Comparison of ENCODE assay signal across 10 mouse cellular contexts in genomic region chr5:147294121-147294520, GRCm38 (mm10). TPM values are rescaled to one million over a fixed set of nuclear protein-coding genes. Genes with fewer than 3 reads are reported as not detected.
DNase-seq lines count a peak whose midpoint lies in the region; ATAC-seq and TF ChIP-seq lines count a peak whose summit lies in the region.
"Had no signal": no experiment of that assay in that cellular context is flagged by ENCODE, and none has a peak within 500 bp of the region (broad histone marks: within the 10 kb centered on the region; RNA-seq: fewer than 3 reads in every experiment).

No protein-coding gene starts in this region.

- WGBS in kidney, adult 2 months, result 25% methylated on average over 20 of the region's 20 CpGs
- 10% methylated on average over 20 of the region's 20 CpGs for WGBS in liver, adult 2 months
- 12% methylated on average over 20 of the region's 20 CpGs for WGBS in midbrain, embryonic 13.5 days

- ATAC-seq in midbrain, embryonic 13.5 days, result no peak

- peak; percentile 36; the same call in 1 of the 2 replicates for TF ChIP-seq CTCF in kidney, adult 2 months (conservative IDR thresholded peaks at IDR 0.05; ENCODE audit: insufficient read depth, insufficient read length, low read depth, low read length)
- TF ChIP-seq CTCF in CH12.LX (conservative IDR thresholded peaks at IDR 0.05 in 1 of 2, IDR thresholded peaks at IDR 0.05 in 1 of 2; ENCODE audit: low read depth in 2 of 2, low read length in 2 of 2), result peak in 1 of 2 experiments; percentile 78; a peak in 2 of 4 replicates
- peak; percentile 60 for TF ChIP-seq CTCF in liver, adult 2 months (IDR thresholded peaks at IDR 0.05; ENCODE audit: low read depth, low read length)

- H3K9me3 ChIP-seq in CH12.LX (replicated peaks; ENCODE audit: low read length), result no peaks in the 10 kb centered on the region
- H3K9me3 ChIP-seq in midbrain, embryonic 13.5 days, result no peaks in the 10 kb centered on the region
- H3K9me3 ChIP-seq: heart, embryonic 12.5 days had no signal

- dilution Hi-C loops in CH12.LX (cut with MboI; ENCODE audit: extremely low pct_ligation_motif_present, extremely low pct_unique_long_range_greater_than_20kb, low sequenced_read_pairs), result no loop called here

- H3K4me1 ChIP-seq in kidney, adult 2 months (ENCODE audit: control insufficient read depth, insufficient read depth, low read length), result no peaks in the 10 kb centered on the region
- H3K4me1 ChIP-seq in CH12.LX (ENCODE audit: control insufficient read depth in 1 of 2, insufficient read depth in 2 of 2), result peaks cover 3 to 9% of the 10 kb centered on the region in 2 experiments; a peak in 2 of 4 replicates
- no peaks in the 10 kb centered on the region; the same call in 1 of the 2 replicates for H3K4me1 ChIP-seq in liver, adult 2 months (ENCODE audit: control insufficient read depth, insufficient read depth, low read length)
- H3K4me1 ChIP-seq in midbrain, embryonic 13.5 days (replicated peaks), result peaks cover 1% of the 10 kb centered on the region

- no peaks in the 10 kb centered on the region for H3K27me3 ChIP-seq in kidney, adult 2 months (replicated peaks; ENCODE audit: control insufficient read depth, insufficient read depth, low read length)
- peaks cover 35% of the 10 kb centered on the region for H3K27me3 ChIP-seq in CH12.LX (replicated peaks)
- peaks cover 10% of the 10 kb centered on the region; the same call in 1 of the 2 replicates for H3K27me3 ChIP-seq in liver, adult 2 months (ENCODE audit: control insufficient read depth, insufficient read depth, low read length)
- peaks cover 82% of the 10 kb centered on the region for H3K27me3 ChIP-seq in midbrain, embryonic 13.5 days

- no peak for DNase-seq in kidney, adult 2 months
- DNase-seq in kidney, adult 11 months, result no peak
- DNase-seq in CH12.LX (ENCODE audit: extremely low read depth), result peak; percentile 23
- peak; percentile 21 for DNase-seq in MN1 (ENCODE audit: low spot score)
- DNase-seq in liver, adult 2 months (ENCODE audit: extremely low read depth, low read depth, low spot score), result peak; percentile 28
- DNase-seq in adipocyte (ENCODE audit: low spot score), result no peak

- no peak overlapping the region for H3K4me3 ChIP-seq in kidney, adult 2 months (ENCODE audit: insufficient read depth, low read depth, low read length)
- no peak overlapping the region for H3K4me3 ChIP-seq in CH12.LX (replicated peaks in 1 of 3; ENCODE audit: low read depth in 2 of 3, low read length in 2 of 3, poor library complexity in 1 of 3)
- H3K4me3 ChIP-seq in liver, adult 2 months (ENCODE audit: insufficient read depth, low read depth, low read length), result no peak overlapping the region
- no peak overlapping the region for H3K4me3 ChIP-seq in midbrain, embryonic 13.5 days (replicated peaks)
- H3K4me3 ChIP-seq: heart, embryonic 12.5 days; limb, embryonic 12.5 days had no signal

- no peak for TF ChIP-seq EP300 in CH12.LX (IDR thresholded peaks at IDR 0.05; ENCODE audit: low read length)

- TF ChIP-seq POLR2A in kidney, adult 2 months (IDR thresholded peaks at IDR 0.05; ENCODE audit: low read depth, low read length), result no peak
- TF ChIP-seq POLR2A in CH12.LX (IDR thresholded peaks at IDR 0.05; ENCODE audit: low read depth, low read length), result no peak
- TF ChIP-seq POLR2A in liver, adult 2 months (IDR thresholded peaks at IDR 0.05; ENCODE audit: extremely low read depth, insufficient read depth, low read length), result no peak

- in situ Hi-C loops in CH12.LX (cut with MboI; ENCODE audit: low pct_ligation_motif_present, low pct_unique_long_range_greater_than_20kb, low sequenced_read_pairs), result no loop called here

- no peaks in the 10 kb centered on the region for H3K79me2 ChIP-seq in CH12.LX (replicated peaks; ENCODE audit: control insufficient read depth, extremely low read depth, insufficient read depth, poor library complexity, severe bottlenecking)
- no peaks in the 10 kb centered on the region for H3K79me2 ChIP-seq in liver, adult 2 months (ENCODE audit: control insufficient read depth, insufficient read depth, low read length)

- no peak overlapping the region for H3K27ac ChIP-seq in kidney, adult 2 months (ENCODE audit: insufficient read depth, low read depth, low read length)
- no peak overlapping the region for H3K27ac ChIP-seq in CH12.LX (ENCODE audit: insufficient read depth, low read depth)
- no peak overlapping the region for H3K27ac ChIP-seq in liver, adult 2 months (replicated peaks; ENCODE audit: insufficient read depth, low read depth, low read length)
- H3K27ac ChIP-seq in midbrain, embryonic 13.5 days, result no peak overlapping the region
- H3K27ac ChIP-seq: limb, embryonic 12.5 days had no signal

- peak; percentile 66 for TF ChIP-seq RAD21 in CH12.LX (IDR thresholded peaks at IDR 0.05; ENCODE audit: low read depth, low read length)

- H3K9ac ChIP-seq in CH12.LX (ENCODE audit: insufficient read depth, low read depth), result no peak overlapping the region
- H3K9ac ChIP-seq in liver, adult 2 months (ENCODE audit: low read depth, low read length), result no peak overlapping the region
- no peak overlapping the region for H3K9ac ChIP-seq in midbrain, embryonic 13.5 days (replicated peaks)
- H3K9ac ChIP-seq: heart, embryonic 12.5 days; limb, embryonic 12.5 days had no signal

- H3K36me3 ChIP-seq in kidney, adult 2 months (ENCODE audit: control insufficient read depth, insufficient read depth, low read length), result no peaks in the 10 kb centered on the region
- no peaks in the 10 kb centered on the region for H3K36me3 ChIP-seq in CH12.LX (replicated peaks in 1 of 2; ENCODE audit: control insufficient read depth in 1 of 2, insufficient read depth in 1 of 2, low read length in 1 of 2)
- H3K36me3 ChIP-seq in liver, adult 2 months (ENCODE audit: control insufficient read depth, insufficient read depth, low read length), result no peaks in the 10 kb centered on the region
- H3K36me3 ChIP-seq in midbrain, embryonic 13.5 days, result no peaks in the 10 kb centered on the region
- H3K36me3 ChIP-seq: heart, embryonic 12.5 days; limb, embryonic 12.5 days had no signal

- no peak overlapping the region; the same call in 1 of the 2 replicates for H3K4me2 ChIP-seq in CH12.LX (ENCODE audit: insufficient read depth, low read depth, poor library complexity, severe bottlenecking)
- H3K4me2 ChIP-seq in midbrain, embryonic 13.5 days (replicated peaks), result no peak overlapping the region
- H3K4me2 ChIP-seq: heart, embryonic 12.5 days; limb, embryonic 12.5 days had no signal

TF ChIP-seq in CH12.LX, 34 proteins besides CTCF, POLR2A, EP300 and RAD21:
- TF ChIP-seq MEF2A (IDR thresholded peaks at IDR 0.05; ENCODE audit: borderline replicate concordance, low read depth, low read length), result no peak
- TF ChIP-seq USF2 (conservative IDR thresholded peaks at IDR 0.05; ENCODE audit: low read depth, low read length), result no peak
- TF ChIP-seq SMC3 (IDR thresholded peaks at IDR 0.05; ENCODE audit: low read depth, low read length), result peak; percentile 53
- no peak for TF ChIP-seq JUN (IDR thresholded peaks at IDR 0.05; ENCODE audit: insufficient read depth, low read depth, low read length)
- no peak for TF ChIP-seq TBP (conservative IDR thresholded peaks at IDR 0.05; ENCODE audit: low read depth, low read length)

RNA-seq across cellular contexts. Expression of gene Cdx2, which starts 12.9 kb away (rescaled TPM):
- not detected in 2 replicates for polyA plus RNA-seq in kidney, adult 2 months (2012; rRNA removed)
- total RNA-seq in CH12.LX (2012; rRNA removed) (not detected in 2 replicates), CH12.LX (2014; rRNA removed) (not detected in 2 replicates)
- not detected in 2 replicates for polyA plus RNA-seq in CH12.LX (2012; ENCODE audit: insufficient read length, low read depth)
- not detected in 2 replicates for total RNA-seq in liver, adult 2 months (2014; rRNA removed)
- polyA plus RNA-seq in liver, adult 2 months (2012; rRNA removed), result 0.04 TPM in 1 of 2 replicates, not detected in the other
- not detected in 2 replicates for polyA plus RNA-seq in midbrain, embryonic 13.5 days (2015; fragmentation: Nextera tagmentation; extraction: Ambion mirVana)
- polyA plus RNA-seq: cortical plate, adult 2 months; heart, embryonic 12.5 days; limb, embryonic 12.5 days had no signal

RNA-seq across cellular contexts. Expression of gene Pdx1, which starts 24.4 kb away (rescaled TPM):
- not detected in 2 replicates for polyA plus RNA-seq in kidney, adult 2 months (2012; rRNA removed)
- total RNA-seq in CH12.LX (2012; rRNA removed) (not detected in 2 replicates), CH12.LX (2014; rRNA removed) (not detected in 2 replicates)
- not detected in 2 replicates for polyA plus RNA-seq in CH12.LX (2012; ENCODE audit: insufficient read length, low read depth)
- total RNA-seq in liver, adult 2 months (2014; rRNA removed), result not detected in 2 replicates
- not detected in 2 replicates for polyA plus RNA-seq in liver, adult 2 months (2012; rRNA removed)
- not detected in 2 replicates for polyA plus RNA-seq in midbrain, embryonic 13.5 days (2015; fragmentation: Nextera tagmentation; extraction: Ambion mirVana)
- polyA plus RNA-seq: cortical plate, adult 2 months; heart, embryonic 12.5 days; limb, embryonic 12.5 days had no signal

RNA-seq across cellular contexts. Expression of gene Urad, which starts 28.1 kb away (rescaled TPM):
- polyA plus RNA-seq in kidney, adult 2 months (2012; rRNA removed), result not detected in 2 replicates
- not detected in 2 replicates for total RNA-seq in CH12.LX (2012; rRNA removed)
- total RNA-seq in CH12.LX (2014; rRNA removed), result not detected in 2 replicates
- not detected in 2 replicates for polyA plus RNA-seq in CH12.LX (2012; ENCODE audit: insufficient read length, low read depth)
- total RNA-seq in liver, adult 2 months (2014; rRNA removed), result 106 and 128 TPM in 2 replicates
- polyA plus RNA-seq in liver, adult 2 months (2012; rRNA removed), result 154 and 217 TPM in 2 replicates
- polyA plus RNA-seq in midbrain, embryonic 13.5 days (2015; fragmentation: Nextera tagmentation; extraction: Ambion mirVana), result not detected in 2 replicates
- polyA plus RNA-seq: cortical plate, adult 2 months; heart, embryonic 12.5 days; limb, embryonic 12.5 days had no signal

Comparison
In these comparisons a context has a peak if more than half of its experiments do, and no peak if none do; other contexts are left out.
1. DNase-seq: peak in CH12.LX (single experiment), MN1 (single experiment) and liver, adult 2 months (single experiment); none in kidney, adult 2 months (single experiment), kidney, adult 11 months (single experiment) and adipocyte (single experiment).
2. RNA of gene Urad, which starts 28.1 kb away (polyA plus RNA-seq): 154 to 217 TPM in liver, adult 2 months; not detected in kidney, adult 2 months, not detected in CH12.LX and not detected in midbrain, embryonic 13.5 days; every median in the first group is over 100 times any median in the second.